Mouse (Mus musculus) MEL (cell line): ENCODE data around the gene Cnot4. TPM values are rescaled to one million over a fixed set of nuclear protein-coding genes. Genes with fewer than 3 reads are reported as not detected.

ENCODE experiments used
- DNase-seq: peaks from one replicate; pipeline ENCODE4 v3.0.0; 2011; ENCODE audit warnings: low read depth, low spot score
- H3K27ac ChIP-seq: 2 replicates; pipeline ENCODE4 v1.5.1; 2012; ENCODE audit warnings: low read depth, mild to moderate bottlenecking, control low read depth, low read length, moderate library complexity; ENCODE audit not compliant: control insufficient read depth
- H3K27me3 ChIP-seq, 2 experiments: fragments of 150-350 bp in 1 of 2; sonication (generic) in 1 of 2; 2 replicates each; pipeline ENCODE4 v1.6.1; 2012; ENCODE audit warnings: low read length in 2 of 2, mild to moderate bottlenecking in 2 of 2, improper control_type of control experiment in 1 of 2, moderate library complexity in 1 of 2; ENCODE audit not compliant: insufficient read depth in 2 of 2, control insufficient read depth in 1 of 2
- H3K36me3 ChIP-seq, 2 experiments: 2 replicates each; pipeline ENCODE4 v1.6.1; 2012 to 2014; ENCODE audit warnings: low read length in 2 of 2, improper control_type of control experiment in 1 of 2, inconsistent platforms in 1 of 2, mild to moderate bottlenecking in 1 of 2; ENCODE audit not compliant: insufficient read depth in 2 of 2, control insufficient read depth in 1 of 2
- H3K4me1 ChIP-seq, 2 experiments: fragments of 150-350 bp in 1 of 2; sonication (generic) in 1 of 2; 2 replicates each; pipeline ENCODE4 v1.6.1; 2012; ENCODE audit warnings: low read length in 2 of 2, improper control_type of control experiment in 1 of 2, mild to moderate bottlenecking in 1 of 2; ENCODE audit not compliant: insufficient read depth in 2 of 2, control insufficient read depth in 1 of 2
- H3K4me3 ChIP-seq, 2 experiments: fragments of 150-350 bp in 1 of 2; sonication (generic) in 1 of 2; 2 replicates each; pipeline ENCODE4 v1.5.1; 2012; ENCODE audit warnings: low read depth in 2 of 2, low read length in 2 of 2, mild to moderate bottlenecking in 2 of 2, moderate library complexity in 2 of 2, control low read depth in 1 of 2, improper control_type of control experiment in 1 of 2; ENCODE audit not compliant: control insufficient read depth in 1 of 2, insufficient read depth in 1 of 2
- H3K79me2 ChIP-seq: 2 replicates; pipeline ENCODE4 v1.6.1; 2012; ENCODE audit warnings: mild to moderate bottlenecking, low read length, moderate library complexity; ENCODE audit not compliant: control insufficient read depth, poor library complexity, insufficient read depth
- H3K9ac ChIP-seq: 2 replicates; pipeline ENCODE4 v1.6.1; 2012; ENCODE audit warnings: low read depth, mild to moderate bottlenecking, control low read depth, low read length, moderate library complexity; ENCODE audit not compliant: control insufficient read depth, poor library complexity, severe bottlenecking
- H3K9me3 ChIP-seq: fragments of 150-350 bp; sonication (generic); replicated peaks from 2 replicates; pipeline ENCODE4 v1.6.1; 2012; ENCODE audit warnings: mild to moderate bottlenecking, low read length, improper control_type of control experiment, moderate library complexity; ENCODE audit not compliant: insufficient read depth
- BHLHE40 ChIP-seq: IDR thresholded peaks from 2 replicates; pipeline ENCODE4 v1.6.1; 2012; ENCODE audit warnings: low read depth, mild to moderate bottlenecking, inconsistent platforms, low read length, improper control_type of control experiment, borderline replicate concordance
- CHD2 ChIP-seq: IDR thresholded peaks from 2 replicates; pipeline ENCODE4 v1.6.1; 2011; ENCODE audit warnings: low read length, improper control_type of control experiment
- EP300 ChIP-seq, 2 experiments: IDR thresholded peaks; 2 replicates each; pipeline ENCODE4 v1.6.1; 2011; ENCODE audit warnings: improper control_type of control experiment in 2 of 2, low read length in 2 of 2, low read depth in 1 of 2, mild to moderate bottlenecking in 1 of 2
- ETS1 ChIP-seq: IDR thresholded peaks from 2 replicates; pipeline ENCODE4 v1.6.1; 2012; ENCODE audit warnings: low read depth, mild to moderate bottlenecking, inconsistent platforms, low read length, improper control_type of control experiment, moderate library complexity
- GATA1 ChIP-seq: IDR thresholded peaks from 2 replicates; pipeline ENCODE4 v1.6.1; 2011; ENCODE audit warnings: low read depth, low read length, improper control_type of control experiment
- KAT2A ChIP-seq: conservative IDR thresholded peaks from 2 replicates; pipeline ENCODE4 v1.6.1; 2012; ENCODE audit warnings: low read depth, low read length, improper control_type of control experiment, inconsistent platforms
- MAFK ChIP-seq: IDR thresholded peaks from 2 replicates; pipeline ENCODE4 v1.6.1; 2011; ENCODE audit warnings: low read depth, mild to moderate bottlenecking, low read length, improper control_type of control experiment, borderline replicate concordance
- MAX ChIP-seq: IDR thresholded peaks from 2 replicates; pipeline ENCODE4 v1.6.1; 2011; ENCODE audit warnings: low read length, improper control_type of control experiment
- MAZ ChIP-seq: IDR thresholded peaks from 2 replicates; pipeline ENCODE4 v1.6.1; 2012; ENCODE audit warnings: low read depth, mild to moderate bottlenecking, inconsistent platforms, low read length, improper control_type of control experiment
- NELFE ChIP-seq: IDR thresholded peaks from 2 replicates; pipeline ENCODE4 v1.6.1; 2011; ENCODE audit warnings: low read depth, low read length, improper control_type of control experiment
- NRF1 ChIP-seq: IDR thresholded peaks from 2 replicates; pipeline ENCODE4 v1.6.1; 2014; ENCODE audit warnings: low read depth, mild to moderate bottlenecking, inconsistent platforms, low read length, improper control_type of control experiment, moderate library complexity; ENCODE audit not compliant: poor library complexity, insufficient read depth, severe bottlenecking
- POLR2AphosphoS2 ChIP-seq: IDR thresholded peaks from 2 replicates; pipeline ENCODE4 v1.6.1; 2011; ENCODE audit warnings: low read length, improper control_type of control experiment
- POLR2AphosphoS5 ChIP-seq: IDR thresholded peaks from 2 replicates; pipeline ENCODE4 v1.6.1; 2012; ENCODE audit warnings: low read depth, borderline replicate concordance, mild to moderate bottlenecking, inconsistent platforms, low read length, moderate library complexity, mixed read lengths
- RCOR1 ChIP-seq: IDR thresholded peaks from 2 replicates; pipeline ENCODE4 v1.6.1; 2012; ENCODE audit warnings: low read depth, mild to moderate bottlenecking, inconsistent platforms, low read length, improper control_type of control experiment
- SIN3A ChIP-seq: IDR thresholded peaks from 2 replicates; pipeline ENCODE4 v1.6.1; 2012; ENCODE audit warnings: low read length, improper control_type of control experiment, inconsistent platforms
- SMC3 ChIP-seq: IDR thresholded peaks from 2 replicates; pipeline ENCODE4 v1.6.1; 2011; ENCODE audit warnings: low read depth, low read length, improper control_type of control experiment
- TBP ChIP-seq: IDR thresholded peaks from 2 replicates; pipeline ENCODE4 v1.8.0; 2011; ENCODE audit warnings: low read depth, low read length, improper control_type of control experiment
- TCF12 ChIP-seq: IDR thresholded peaks from 2 replicates; pipeline ENCODE4 v1.6.1; 2014; ENCODE audit warnings: low read depth, mild to moderate bottlenecking, inconsistent platforms, low read length, improper control_type of control experiment, moderate library complexity
- USF2 ChIP-seq, 2 experiments: IDR thresholded peaks; 2 replicates each; pipeline ENCODE4 v1.6.1; 2011 to 2012; ENCODE audit warnings: improper control_type of control experiment in 2 of 2, low read length in 2 of 2, borderline replicate concordance in 1 of 2, inconsistent platforms in 1 of 2, low read depth in 1 of 2, mild to moderate bottlenecking in 1 of 2; ENCODE audit not compliant: insufficient read depth in 1 of 2
- ZMIZ1 ChIP-seq: IDR thresholded peaks from 2 replicates; pipeline ENCODE4 v1.6.1; 2012; ENCODE audit warnings: low read depth, mild to moderate bottlenecking, inconsistent platforms, low read length, improper control_type of control experiment, moderate library complexity
- ZNF384 ChIP-seq: IDR thresholded peaks from 2 replicates; pipeline ENCODE4 v1.6.1; 2012; ENCODE audit warnings: low read depth, mild to moderate bottlenecking, inconsistent platforms, low read length, improper control_type of control experiment
- polyA plus RNA-seq, 2 experiments: library from polyadenylated mRNA; stranded (reverse) in 1 of 2; unstranded in 1 of 2; fragments of >175 nt in 1 of 2; fragments of >200 nt in 1 of 2; gene quantifications; 2 replicates each; pipeline versions ENCODE4 v1.2.1 to v1.2.4; 2012; ENCODE audit warnings: low replicate concordance in 2 of 2, low read depth in 1 of 2; ENCODE audit not compliant: insufficient read length in 2 of 2, insufficient read depth in 1 of 2, missing spikeins in 1 of 2
- total RNA-seq: library from RNA; depleted of rRNA; stranded (reverse); fragments of 300-350 nt; gene quantifications from 2 replicates; pipeline ENCODE4 v1.2.3, GENCODE M21; 2012

Cnot4 gene
- total and polyA plus RNA-seq, 3 experiments, result 6.2 to 41.9 (median 13.6) TPM

- TF ChIP-seq CHD2 (no peak), ETS1 (no peak), MAFK (no peak), EP300 (IDR thresholded peaks at IDR 0.05; ENCODE audit: low read depth in 1 of 2, low read length in 2 of 2) (no peak), SMC3 (no peak), MAZ (no peak), GATA1 (no peak), SIN3A (no peak), NELFE (no peak), POLR2AphosphoS5 (no peak), TBP (no peak), KAT2A (no peak)
- no peak overlapping the region for H3K9ac ChIP-seq
- H3K4me1 ChIP-seq, result peaks cover 0 to 6% of the 10 kb centered on the region in 2 experiments; a peak in 1 of 4 replicates
- no peak overlapping the region for H3K4me3 ChIP-seq
- no peaks in the 10 kb centered on the region for H3K79me2 ChIP-seq
- peak; percentile 47 for DNase-seq
- no peaks in the 10 kb centered on the region for H3K27me3 ChIP-seq
- H3K36me3 ChIP-seq, result no peaks in the 10 kb centered on the region
- no peaks in the 10 kb centered on the region for H3K9me3 ChIP-seq
- no peak overlapping the region for H3K27ac ChIP-seq
Measured at GRCm38 (mm10) chr6:35140351-35140750, 6.8 kb upstream of the Cnot4 start.

- DNase-seq, result peak; percentile 65
- Histone ChIP-seq H3K4me3 (peak overlapping the region; percentile 56 to 58), H3K4me1 (peaks cover 3 to 11% of the 10 kb centered on the region in 2 experiments; a peak in 3 of 4 replicates), H3K27ac (peak overlapping the region; percentile 95), H3K36me3 (peaks cover 0 to 16% of the 10 kb centered on the region in 2 experiments; a peak in 2 of 4 replicates), H3K9me3 (no peaks in the 10 kb centered on the region), H3K27me3 (no peaks in the 10 kb centered on the region), H3K9ac (peak overlapping the region; percentile 77), H3K79me2 (peaks cover 22% of the 10 kb centered on the region)
- TF ChIP-seq ZMIZ1, result no peak
- TF ChIP-seq RCOR1, result no peak
- TF ChIP-seq USF2 (IDR thresholded peaks at IDR 0.05; ENCODE audit: borderline replicate concordance in 1 of 2, insufficient read depth in 1 of 2, low read depth in 1 of 2, low read length in 2 of 2), result no peak
- TF ChIP-seq TCF12, result no peak
- no peak for TF ChIP-seq POLR2AphosphoS2
- no peak for TF ChIP-seq BHLHE40
- peak; percentile 45; the same call in 1 of the 2 replicates for TF ChIP-seq TBP
- TF ChIP-seq NRF1, result no peak
- TF ChIP-seq ZNF384, result peak; percentile 88
- TF ChIP-seq KAT2A, result no peak
- no peak for TF ChIP-seq MAX
Measured at GRCm38 (mm10) chr6:35134844-35135243, 1.3 kb upstream of the Cnot4 start.
